Mouse (Mus musculus) cortical plate, adult 2 months (tissue): ENCODE results near the gene Ccdc162. TPM values are rescaled to one million over a fixed set of nuclear protein-coding genes. Genes with fewer than 3 reads are reported as not detected.
"Not testable (repeated sequence)": the region's sequence is repeated elsewhere in the genome, so short reads cannot be mapped to it uniquely, and the experiment has no call there.

ENCODE experiments used
- H3K27ac ChIP-seq: fragments of 200-500 bp; 2 replicates; pipeline ENCODE4 v1.5.1; 2012; ENCODE audit warnings: low read length, control low read depth, inconsistent platforms; ENCODE audit not compliant: insufficient read depth
- H3K4me1 ChIP-seq: fragments of 200-500 bp; 2 replicates; pipeline ENCODE4 v1.6.1; 2011; ENCODE audit warnings: low read length; ENCODE audit not compliant: control insufficient read depth, insufficient read depth
- H3K4me3 ChIP-seq: fragments of 200-500 bp; 2 replicates; pipeline ENCODE4 v1.5.1; 2011; ENCODE audit warnings: mild to moderate bottlenecking, low read length, control low read depth; ENCODE audit not compliant: insufficient read depth
- CTCF ChIP-seq: fragments of 200-500 bp; IDR thresholded peaks from 2 replicates; pipeline ENCODE4 v1.5.1; 2011; ENCODE audit warnings: mild to moderate bottlenecking, control low read depth, low read length; ENCODE audit not compliant: insufficient read depth; ENCODE audit errors: extremely low read depth
- POLR2A ChIP-seq: fragments of 200-500 bp; IDR thresholded peaks from 2 replicates; pipeline ENCODE4 v1.6.1; 2011; ENCODE audit warnings: mild to moderate bottlenecking, low read length, control low read depth; ENCODE audit not compliant: insufficient read depth; ENCODE audit errors: extremely low read depth
- polyA plus RNA-seq: library from polyadenylated mRNA; depleted of rRNA; stranded (reverse); fragments of >200 nt; gene quantifications from 2 replicates; pipeline ENCODE4 v1.2.3, GENCODE M21; 2012

Ccdc162 gene
- polyA plus RNA-seq, 1 experiment = 0.88 TPM

GRCm38 (mm10) chr10:41518508-41518980 is 197.9 kb downstream of the Ccdc162 start:
- TF ChIP-seq CTCF (peak; percentile 64; the same call in 1 of the 2 replicates), POLR2A (no peak)
- Histone ChIP-seq H3K27ac (peak overlapping the region; percentile 11; the same call in 1 of the 2 replicates), H3K4me3 (peak overlapping the region; percentile 65), H3K4me1 (peaks cover 2% of the 10 kb centered on the region; the same call in 1 of the 2 replicates)

GRCm38 (mm10) chr10:41514921-41515320 is 201.5 kb downstream of the Ccdc162 start:
- H3K27ac ChIP-seq = no peak overlapping the region
- H3K4me3 ChIP-seq = no peak overlapping the region
- TF ChIP-seq POLR2A = no peak
- TF ChIP-seq CTCF = no peak
- H3K4me1 ChIP-seq = no peaks in the 10 kb centered on the region

GRCm38 (mm10) chr10:41514301-41514700 is 202.1 kb downstream of the Ccdc162 start:
- H3K27ac ChIP-seq = no peak overlapping the region
- no peaks in the 10 kb centered on the region for H3K4me1 ChIP-seq
- TF ChIP-seq CTCF (no peak), POLR2A (no peak)
- no peak overlapping the region for H3K4me3 ChIP-seq

GRCm38 (mm10) chr10:41509160-41509559 is 207.3 kb downstream of the Ccdc162 start:
- Histone ChIP-seq H3K4me3 (no peak overlapping the region), H3K27ac (no peak overlapping the region), H3K4me1 (no peaks in the 10 kb centered on the region)
- TF ChIP-seq CTCF = peak; percentile 64
- no peak for TF ChIP-seq POLR2A

GRCm38 (mm10) chr10:41505446-41505845 is 211.0 kb downstream of the Ccdc162 start:
- not testable (repeated sequence) for H3K27ac ChIP-seq, H3K4me1 ChIP-seq, H3K4me3 ChIP-seq
- peak; percentile 76 for TF ChIP-seq CTCF

- no peak for TF ChIP-seq POLR2A
- no peak for TF ChIP-seq CTCF
- no peak overlapping the region for H3K27ac ChIP-seq
- H3K4me1 ChIP-seq = no peaks in the 10 kb centered on the region
- no peak overlapping the region for H3K4me3 ChIP-seq
Observed at GRCm38 (mm10) chr10:41504996-41505395, 211.4 kb downstream of the Ccdc162 start.

GRCm38 (mm10) chr10:41500941-41501340 is 215.5 kb downstream of the Ccdc162 start:
- no peak overlapping the region for H3K27ac ChIP-seq
- TF ChIP-seq POLR2A (no peak), CTCF (no peak)
- H3K4me1 ChIP-seq = no peaks in the 10 kb centered on the region
- H3K4me3 ChIP-seq = no peak overlapping the region

GRCm38 (mm10) chr10:41491111-41491510 is 225.3 kb downstream of the Ccdc162 start:
- Histone ChIP-seq H3K4me3 (peak overlapping the region; percentile 88), H3K4me1 (no peaks in the 10 kb centered on the region), H3K27ac (no peak overlapping the region)
- no peak for TF ChIP-seq CTCF
- TF ChIP-seq POLR2A = no peak

GRCm38 (mm10) chr10:41490518-41490873 is 225.9 kb downstream of the Ccdc162 start:
- Histone ChIP-seq H3K4me3 (peak overlapping the region; percentile 88), H3K4me1 (no peaks in the 10 kb centered on the region), H3K27ac (peak overlapping the region; percentile 62; the same call in 1 of the 2 replicates)
- TF ChIP-seq CTCF = no peak
- no peak for TF ChIP-seq POLR2A

GRCm38 (mm10) chr10:41489708-41490517 is 226.5 kb downstream of the Ccdc162 start, which contains the start of the genes Smpd2 and Ppil6:
Gene Smpd2 (minus strand): TSS chr10:41490369.
Gene Ppil6 (plus strand): TSS chr10:41490439.
- TF ChIP-seq CTCF = no peak
- TF ChIP-seq POLR2A = peak; percentile 63; the same call in 1 of the 2 replicates
- H3K27ac ChIP-seq = peak within 1 kb of the TSS; percentile 62; the same call in 1 of the 2 replicates

More at GRCm38 (mm10) chr10:41489708-41490517, 226.5 kb downstream of the Ccdc162 start, which contains the start of the genes Smpd2 and Ppil6:
- Histone ChIP-seq H3K4me3 (peak within 1 kb of the TSS; percentile 88), H3K4me1 (no peaks in the 10 kb centered on the region)
